Comparison of ENCODE assay signal across 28 mouse cellular contexts in the genomic region with DNA sequence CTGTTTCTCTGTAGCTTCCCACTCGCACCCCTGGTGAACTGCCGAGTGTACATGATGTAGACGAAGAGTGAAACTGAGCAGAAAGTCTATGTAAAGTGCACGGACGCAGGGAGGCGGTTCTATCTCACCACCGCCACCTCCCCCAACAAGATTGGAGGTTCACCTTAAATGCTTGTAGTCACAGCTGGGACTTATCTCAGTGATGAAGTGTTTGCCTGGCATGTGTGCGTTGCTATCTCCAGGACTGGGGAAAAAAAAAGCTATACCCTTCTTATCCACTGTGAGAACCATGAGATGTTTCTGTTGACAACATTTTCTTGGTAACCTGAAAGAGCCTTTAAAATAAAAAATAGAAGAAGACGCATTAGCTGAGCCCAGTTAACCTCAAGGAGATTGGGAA. TPM values are rescaled to one million over a fixed set of nuclear protein-coding genes. Genes with fewer than 3 reads are reported as not detected.
DNase-seq lines count a peak whose midpoint lies in the region; ATAC-seq and TF ChIP-seq lines count a peak whose summit lies in the region.
"Had no signal": no experiment of that assay in that cellular context is flagged by ENCODE, and none has a peak within 500 bp of the region (broad histone marks: within the 10 kb centered on the region; RNA-seq: fewer than 3 reads in every experiment).

No protein-coding gene starts in this region.

- H3K4me2 ChIP-seq in liver, postnatal 0 days (ENCODE audit: low read depth, low read length), result peak overlapping the region; percentile 42
- H3K4me2 ChIP-seq in midbrain, embryonic 13.5 days (replicated peaks), result no peak overlapping the region
- H3K4me2 ChIP-seq: limb, embryonic 13.5 days; neural tube, embryonic 13.5 days had no signal

- peaks cover 10% of the 10 kb centered on the region for H3K4me1 ChIP-seq in ES-Bruce4 (ENCODE audit: control insufficient read depth, insufficient read depth, low read length)
- 0 out of 2 replicates have a peak, but pooled peaks cover 6% of the 10 kb centered on the region for H3K4me1 ChIP-seq in liver, postnatal 0 days (ENCODE audit: insufficient read depth)
- no peaks in the 10 kb centered on the region for H3K4me1 ChIP-seq in thymus, adult 2 months (replicated peaks; ENCODE audit: control insufficient read depth, insufficient read depth, low read length)
- H3K4me1 ChIP-seq in midbrain, embryonic 13.5 days (replicated peaks), result no peaks in the 10 kb centered on the region
- H3K4me1 ChIP-seq: embryonic facial prominence, embryonic 10.5 days; limb, embryonic 13.5 days had no signal

- no peak for TF ChIP-seq POLR2A in ES-Bruce4 (IDR thresholded peaks at IDR 0.05; ENCODE audit: insufficient read depth, low read length)
- no peak for TF ChIP-seq POLR2A in thymus, adult 2 months (IDR thresholded peaks at IDR 0.05; ENCODE audit: control insufficient read depth, extremely low read depth, insufficient read depth, low read length, poor library complexity)

- peak; percentile 43 for DNase-seq in A20 (ENCODE audit: low read depth, low spot score)
- no peak for DNase-seq in liver, postnatal 0 days
- no peak for DNase-seq in left cerebral cortex, adult 11 months (ENCODE audit: low spot score)
- DNase-seq in thymus, adult 2 months, result no peak
- DNase-seq: adrenal gland, adult 8-10 months; cerebellum, adult 11-12 months; cerebellum, postnatal 25 days; kidney, adult 2 months; kidney, postnatal 25 days; layer of hippocampus, adult 9-11 months; right cerebral cortex, postnatal 14 days; thymus, postnatal 4 days had no signal

- no peak overlapping the region for H3K4me3 ChIP-seq in ES-Bruce4 (ENCODE audit: low read depth, low read length)
- H3K4me3 ChIP-seq in liver, postnatal 0 days (ENCODE audit: low read depth, low read length), result no peak overlapping the region
- no peak overlapping the region for H3K4me3 ChIP-seq in thymus, adult 2 months (ENCODE audit: control insufficient read depth, insufficient read depth, low read length)
- no peak overlapping the region for H3K4me3 ChIP-seq in midbrain, embryonic 13.5 days (replicated peaks)
- H3K4me3 ChIP-seq: embryonic facial prominence, embryonic 10.5 days; limb, embryonic 13.5 days; megakaryocyte, embryonic 14.5 days; neural tube, embryonic 13.5 days had no signal

- peak; percentile 83 for ATAC-seq in erythroid progenitor cell, adult 5-6 weeks (replicated peaks; ENCODE audit: low FRiP score, poor library complexity, severe bottlenecking)
- ATAC-seq in liver, postnatal 0 days, result peak; percentile 65
- ATAC-seq in midbrain, embryonic 13.5 days, result no peak
- ATAC-seq: CD4-positive, CD25-positive, alpha-beta regulatory T cell, adult 4 months; forebrain, embryonic 16.5 days had no signal

- no peaks in the 10 kb centered on the region for H3K27me3 ChIP-seq in ES-Bruce4 (ENCODE audit: control insufficient read depth, insufficient read depth, low read length, poor library complexity, severe bottlenecking)
- no peaks in the 10 kb centered on the region for H3K27me3 ChIP-seq in liver, postnatal 0 days (ENCODE audit: insufficient read depth, low read length)
- H3K27me3 ChIP-seq in thymus, adult 2 months (ENCODE audit: control insufficient read depth, insufficient read depth, low read length), result no peaks in the 10 kb centered on the region
- no peaks in the 10 kb centered on the region for H3K27me3 ChIP-seq in midbrain, embryonic 13.5 days
- H3K27me3 ChIP-seq: limb, embryonic 13.5 days had no signal

- H3K36me3 ChIP-seq in ES-Bruce4 (ENCODE audit: control insufficient read depth, insufficient read depth, low read length, poor library complexity, severe bottlenecking), result no peaks in the 10 kb centered on the region
- no peaks in the 10 kb centered on the region for H3K36me3 ChIP-seq in liver, postnatal 0 days (replicated peaks; ENCODE audit: insufficient read depth, low read length)
- no peaks in the 10 kb centered on the region for H3K36me3 ChIP-seq in thymus, adult 2 months (ENCODE audit: control insufficient read depth, insufficient read depth, low read length)
- H3K36me3 ChIP-seq in midbrain, embryonic 13.5 days, result no peaks in the 10 kb centered on the region
- H3K36me3 ChIP-seq: embryonic facial prominence, embryonic 10.5 days; limb, embryonic 13.5 days; neural tube, embryonic 13.5 days had no signal

- no peak overlapping the region for H3K9ac ChIP-seq in ES-Bruce4 (ENCODE audit: low read depth, poor library complexity, severe bottlenecking)
- no peak overlapping the region for H3K9ac ChIP-seq in liver, postnatal 0 days (replicated peaks)
- no peak overlapping the region for H3K9ac ChIP-seq in midbrain, embryonic 13.5 days (replicated peaks)
- H3K9ac ChIP-seq: limb, embryonic 13.5 days; neural tube, embryonic 13.5 days had no signal

- WGBS in liver, postnatal 0 days (ENCODE audit: insufficient replicate concordance), result 55% methylated on average over 9 of the region's 9 CpGs
- WGBS in thymus, adult 2 months, result 95% methylated on average over 9 of the region's 9 CpGs
- 91% methylated on average over 9 of the region's 9 CpGs for WGBS in midbrain, embryonic 13.5 days

- TF ChIP-seq EP300 in ES-Bruce4 (IDR thresholded peaks at IDR 0.05; ENCODE audit: insufficient read depth, low read depth, low read length), result no peak
- peak; percentile 76 for TF ChIP-seq EP300 in liver, postnatal 0 days (IDR thresholded peaks at IDR 0.05; ENCODE audit: low read depth)

- peak overlapping the region; percentile 17; the same call in 1 of the 2 replicates for H3K27ac ChIP-seq in ES-Bruce4 (ENCODE audit: insufficient read depth, low read length)
- peak overlapping the region; percentile 65 for H3K27ac ChIP-seq in liver, postnatal 0 days (ENCODE audit: low read depth)
- H3K27ac ChIP-seq in thymus, adult 2 months (ENCODE audit: control insufficient read depth, insufficient read depth, low read length), result no peak overlapping the region
- H3K27ac ChIP-seq in midbrain, embryonic 13.5 days, result no peak overlapping the region
- H3K27ac ChIP-seq: embryonic facial prominence, embryonic 10.5 days; limb, embryonic 13.5 days; neural tube, embryonic 13.5 days had no signal

- no peak for TF ChIP-seq CTCF in ES-Bruce4 (IDR thresholded peaks at IDR 0.05; ENCODE audit: low read depth, low read length)
- TF ChIP-seq CTCF in liver, postnatal 0 days (IDR thresholded peaks at IDR 0.05; ENCODE audit: low read depth), result no peak
- TF ChIP-seq CTCF in thymus, adult 2 months (IDR thresholded peaks at IDR 0.05; ENCODE audit: borderline replicate concordance, control insufficient read depth, extremely low read depth, insufficient read depth, low read length, poor library complexity), result no peak

- H3K9me3 ChIP-seq in ES-Bruce4 (replicated peaks; ENCODE audit: control insufficient read depth, insufficient read depth, low read length, poor library complexity, severe bottlenecking), result no peaks in the 10 kb centered on the region
- no peaks in the 10 kb centered on the region for H3K9me3 ChIP-seq in liver, postnatal 0 days (ENCODE audit: low read length)
- no peaks in the 10 kb centered on the region for H3K9me3 ChIP-seq in midbrain, embryonic 13.5 days
- H3K9me3 ChIP-seq: embryonic facial prominence, embryonic 10.5 days; limb, embryonic 13.5 days; megakaryocyte, embryonic 14.5 days; neural tube, embryonic 13.5 days had no signal

RNA-seq across cellular contexts. Expression of gene Kat7, which starts 8.1 kb away (rescaled TPM):
- polyA plus RNA-seq in ES-Bruce4 (2011; ENCODE audit: insufficient read depth, insufficient read length, low read depth, missing spikeins), result 129 and 133 TPM in 2 replicates
- 94.3 and 127 TPM in 2 replicates for total RNA-seq in erythroid progenitor cell, adult 5-6 weeks (2015; ENCODE audit: low replicate concordance)
- total RNA-seq in erythroid progenitor cell, adult 5-6 weeks (2017; ENCODE audit: low replicate concordance), result 72.6 and 81.2 TPM in 2 replicates
- 16.8 and 19.4 TPM in 2 replicates for polyA plus RNA-seq in liver, postnatal 0 days (2015; fragmentation: Nextera tagmentation; extraction: Ambion mirVana)
- polyA plus RNA-seq in thymus, adult 2 months (2012; rRNA removed), result 55.5 and 64.8 TPM in 2 replicates
- 63.8 and 66.1 TPM in 2 replicates for polyA plus RNA-seq in midbrain, embryonic 13.5 days (2015; fragmentation: Nextera tagmentation; extraction: Ambion mirVana)

RNA-seq across cellular contexts. Expression of gene Fam117a, which starts 18.7 kb away (rescaled TPM):
- 32.4 and 36.2 TPM in 2 replicates for polyA plus RNA-seq in ES-Bruce4 (2011; ENCODE audit: insufficient read depth, insufficient read length, low read depth, missing spikeins)
- total RNA-seq in erythroid progenitor cell, adult 5-6 weeks (2015; ENCODE audit: low replicate concordance), result 340 and 347 TPM in 2 replicates
- 282 and 287 TPM in 2 replicates for total RNA-seq in erythroid progenitor cell, adult 5-6 weeks (2017; ENCODE audit: low replicate concordance)
- 60.1 and 61.8 TPM in 2 replicates for polyA plus RNA-seq in liver, postnatal 0 days (2015; fragmentation: Nextera tagmentation; extraction: Ambion mirVana)
- 204 and 224 TPM in 2 replicates for polyA plus RNA-seq in thymus, adult 2 months (2012; rRNA removed)
- 2.3 and 2.8 TPM in 2 replicates for polyA plus RNA-seq in midbrain, embryonic 13.5 days (2015; fragmentation: Nextera tagmentation; extraction: Ambion mirVana)

RNA-seq across cellular contexts. Expression of gene Tac4, which starts 56.8 kb away (rescaled TPM):
- polyA plus RNA-seq in ES-Bruce4 (2011; ENCODE audit: insufficient read depth, insufficient read length, low read depth, missing spikeins), result not detected in 2 replicates
- total RNA-seq in erythroid progenitor cell, adult 5-6 weeks (2015; ENCODE audit: low replicate concordance), result not detected in 2 replicates
- not detected in 2 replicates for total RNA-seq in erythroid progenitor cell, adult 5-6 weeks (2017; ENCODE audit: low replicate concordance)
- not detected in 2 replicates for polyA plus RNA-seq in liver, postnatal 0 days (2015; fragmentation: Nextera tagmentation; extraction: Ambion mirVana)
- 0.40 and 0.50 TPM in 2 replicates for polyA plus RNA-seq in thymus, adult 2 months (2012; rRNA removed)
- not detected in 2 replicates for polyA plus RNA-seq in midbrain, embryonic 13.5 days (2015; fragmentation: Nextera tagmentation; extraction: Ambion mirVana)
- total RNA-seq: adrenal gland, adult 8-10 months; gastrocnemius, adult 18-20 months; heart, adult 8-10 months; hematopoietic stem cell, adult 5-6 weeks; left cerebral cortex, postnatal 10 days had no signal
- polyA plus RNA-seq: brain, embryonic 14.5 days; CD4-positive, CD25-positive, alpha-beta regulatory T cell, adult 4 months; embryonic facial prominence, embryonic 10.5 days; lung, embryonic 16.5 days; testis, adult 2 months had no signal

Comparison
In these comparisons a context has a peak if more than half of its experiments do, and no peak if none do; other contexts are left out.
1. H3K27ac ChIP-seq: peak in ES-Bruce4 (single experiment) and liver, postnatal 0 days (single experiment); none in thymus, adult 2 months (single experiment) and midbrain, embryonic 13.5 days (single experiment).